Mouse (Mus musculus): ENCODE data around the gene Tmem94.

- TF ChIP-seq CTCF (IDR thresholded peaks at IDR 0.05; ENCODE audit: extremely low read depth, insufficient read depth, insufficient read length, insufficient replicate concordance) (no peak), POLR2A (IDR thresholded peaks at IDR 0.05; ENCODE audit: low read depth, low read length) (no peak)
Observed at GRCm38 (mm10) chr11:115723231-115723630, 42.0 kb upstream of the Tmem94 start.
